Mouse (Mus musculus): ENCODE measurements around the gene Itpr3.

GRCm38 (mm10) chr17:27021736-27022135 lies 35.4 kb upstream of the Itpr3 start:
- no peak for TF ChIP-seq CTCF (IDR thresholded peaks at IDR 0.05; ENCODE audit: borderline replicate concordance, control insufficient read depth, extremely low read depth, insufficient read depth, low read length, poor library complexity)
- no peak for TF ChIP-seq POLR2A (IDR thresholded peaks at IDR 0.05; ENCODE audit: control insufficient read depth, extremely low read depth, insufficient read depth, low read length, poor library complexity)
